Mouse (Mus musculus): ENCODE data around the gene Oasl1. TPM values are rescaled to one million over a fixed set of nuclear protein-coding genes. Genes with fewer than 3 reads are reported as not detected.
"Not testable (repeated sequence)": the region's sequence is repeated elsewhere in the genome, so short reads cannot be mapped to it uniquely, and the experiment has no call there.

The Oasl1 gene
- 0.46 and 0.65 TPM in 2 replicates for polyA plus RNA-seq (2016; fragmentation: Nextera tagmentation; extraction: Ambion mirVana)

DNA sequence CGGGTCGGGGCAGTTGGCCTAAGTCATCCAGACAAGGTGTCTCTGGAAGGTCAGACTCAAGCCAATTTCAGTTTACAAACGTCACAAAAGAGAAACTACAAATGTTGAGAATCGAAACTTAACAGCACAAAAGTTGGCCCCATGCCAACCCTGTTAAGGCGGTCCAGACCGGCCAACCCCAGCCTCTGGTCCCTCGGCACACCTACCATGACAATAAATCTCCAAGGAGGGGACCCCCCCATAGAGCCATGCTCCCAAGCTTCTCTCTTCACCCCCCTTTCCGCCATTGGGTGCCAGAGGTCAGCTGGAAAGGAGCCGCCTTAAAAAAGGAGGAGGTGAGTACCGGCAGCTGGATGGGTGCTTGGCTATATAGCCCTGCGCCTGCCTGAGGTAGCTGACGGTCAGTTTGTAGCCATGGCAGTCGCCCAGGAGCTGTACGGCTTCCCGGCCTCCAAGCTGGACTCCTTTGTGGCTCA lies at the start of gene Oasl1:
Gene Oasl1 (plus strand): TSS at position 243 of the 476 bp plus-strand sequence.
- 50% methylated on average over 15 of the region's 15 CpGs for WGBS

DNA sequence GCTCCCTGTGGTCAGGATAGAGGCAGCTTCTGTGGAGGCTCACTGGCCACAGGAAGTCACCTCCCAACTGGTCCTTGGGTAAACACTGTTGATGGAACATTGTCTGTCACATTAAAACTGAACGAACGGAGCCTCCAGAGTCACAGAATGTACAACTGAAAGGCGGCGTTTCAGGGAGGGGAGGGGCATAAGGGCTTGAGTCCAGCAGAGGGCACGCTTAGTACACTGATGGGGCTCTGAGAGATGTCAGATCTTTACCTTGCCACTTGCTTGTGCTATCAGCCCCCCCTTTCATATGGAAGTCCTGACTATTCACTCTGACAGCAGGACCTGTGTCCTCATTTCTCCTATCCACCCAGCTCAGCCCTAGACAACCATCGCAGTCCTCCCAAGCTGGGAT lies 47.2 kb upstream of the Oasl1 start:
- Histone ChIP-seq H3K4me1 (replicated peaks) (peaks cover 13% of the 10 kb centered on the region; the same call in 1 of the 2 replicates), H3K36me3 (no peaks in the 10 kb centered on the region), H3K27me3 (replicated peaks) (peaks cover 36% of the 10 kb centered on the region), H3K27ac (ENCODE audit: poor library complexity, severe bottlenecking) (no peak overlapping the region), H3K4me3 (no peak overlapping the region), H3K4me2 (peak overlapping the region; percentile 30), H3K9me3 (replicated peaks) (no peaks in the 10 kb centered on the region), H3K9ac (no peak overlapping the region; the same call in 1 of the 2 replicates)
- ATAC-seq (ENCODE audit: insufficient number of reproducible peaks, low FRiP score) = no peak
- WGBS = 45% methylated on average over 6 of the region's 6 CpGs

More for the DNA sequence above, at the start of gene Oasl1:
- Histone ChIP-seq H3K4me2 (peak within 1 kb of the TSS; percentile 52), H3K9ac (no peak within 1 kb of the TSS), H3K9me3 (replicated peaks) (no peaks in the 10 kb centered on the region), H3K27ac (ENCODE audit: poor library complexity, severe bottlenecking) (no peak within 1 kb of the TSS), H3K27me3 (replicated peaks) (no peaks in the 10 kb centered on the region), H3K4me1 (replicated peaks) (peaks cover 6% of the 10 kb centered on the region), H3K36me3 (no peaks in the 10 kb centered on the region), H3K4me3 (peak within 1 kb of the TSS; percentile 24)
- ATAC-seq (ENCODE audit: insufficient number of reproducible peaks, low FRiP score) = peak; percentile 61; the same call in 1 of the 2 replicates

DNA sequence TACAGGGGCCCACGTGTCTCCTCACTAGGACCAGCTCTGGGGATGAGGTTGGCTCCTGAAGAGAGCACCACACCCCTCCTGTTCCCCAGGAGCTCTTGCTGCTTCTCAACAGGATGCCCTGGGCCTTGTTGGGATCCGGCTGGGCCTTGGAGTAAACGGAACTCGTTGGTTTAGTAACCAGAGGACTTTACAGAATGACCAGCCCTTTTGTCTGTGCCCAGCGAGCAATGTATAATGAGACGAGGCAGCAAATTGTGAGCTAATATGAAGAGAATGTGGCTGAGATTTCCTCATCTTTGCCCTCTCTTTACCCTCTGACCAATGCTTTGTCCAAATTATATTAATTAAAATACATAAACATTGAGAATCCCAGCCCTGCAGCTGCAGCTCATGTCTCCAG lies 46.7 kb upstream of the Oasl1 start:
- no peaks in the 10 kb centered on the region for H3K9me3 ChIP-seq (replicated peaks)
- no peak overlapping the region for H3K27ac ChIP-seq (ENCODE audit: poor library complexity, severe bottlenecking)
- no peaks in the 10 kb centered on the region for H3K36me3 ChIP-seq
- no peak overlapping the region for H3K4me3 ChIP-seq
- peaks cover 32% of the 10 kb centered on the region for H3K27me3 ChIP-seq (replicated peaks)
- no peak overlapping the region for H3K4me2 ChIP-seq
- H3K9ac ChIP-seq = no peak overlapping the region; the same call in 1 of the 2 replicates
- no peak for ATAC-seq (ENCODE audit: insufficient number of reproducible peaks, low FRiP score)
- 55% methylated on average over 6 of the region's 6 CpGs for WGBS
- H3K4me1 ChIP-seq (replicated peaks) = peaks cover 13% of the 10 kb centered on the region; the same call in 1 of the 2 replicates

DNA sequence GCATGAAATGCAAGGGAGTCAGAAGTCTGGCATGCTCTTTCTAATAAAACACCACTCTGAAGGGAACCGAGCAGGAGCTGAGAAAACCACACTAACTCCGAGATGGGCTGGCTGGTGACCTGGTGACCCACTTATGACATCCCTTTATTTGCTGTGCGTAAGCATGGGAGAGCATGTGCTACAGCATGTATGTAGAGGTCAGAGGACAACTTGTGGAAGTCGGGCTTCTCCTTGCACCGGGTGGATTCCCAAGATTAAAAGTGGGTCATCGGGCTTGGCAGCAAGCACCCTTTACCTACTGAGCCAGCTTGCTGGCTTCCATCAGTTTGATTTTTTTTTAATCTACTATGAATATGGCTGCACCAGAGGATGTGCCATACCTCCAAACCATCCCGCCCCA lies 45.6 kb upstream of the Oasl1 start:
- Histone ChIP-seq H3K4me3 (no peak overlapping the region), H3K4me2 (no peak overlapping the region), H3K9me3 (replicated peaks) (no peaks in the 10 kb centered on the region), H3K27ac (ENCODE audit: poor library complexity, severe bottlenecking) (no peak overlapping the region), H3K27me3 (replicated peaks) (peaks cover 34% of the 10 kb centered on the region), H3K36me3 (no peaks in the 10 kb centered on the region), H3K4me1 (replicated peaks) (peaks cover 13% of the 10 kb centered on the region; the same call in 1 of the 2 replicates), H3K9ac (no peak overlapping the region)
- no peak for ATAC-seq (ENCODE audit: insufficient number of reproducible peaks, low FRiP score)
- 73% methylated on average over 7 of the region's 7 CpGs for WGBS

DNA sequence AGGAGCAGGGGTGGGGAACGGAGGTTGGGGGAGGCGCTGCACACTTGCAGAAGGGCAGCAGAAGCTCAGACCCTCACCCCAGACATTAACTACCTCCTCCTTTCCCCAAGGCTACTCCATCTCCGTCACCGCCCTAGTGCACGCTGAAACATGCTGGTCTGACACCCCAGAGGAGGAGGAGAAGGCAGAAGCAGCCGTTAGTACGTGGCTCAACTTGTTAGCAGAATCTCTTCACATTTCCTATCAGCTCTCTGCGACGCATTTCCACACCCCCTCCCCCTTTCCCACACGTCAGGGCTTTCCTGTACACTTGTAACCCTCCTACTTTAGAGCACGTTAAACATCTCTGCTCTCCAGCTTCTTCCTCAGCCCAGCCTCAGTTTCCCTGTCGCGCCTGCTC lies 43.6 kb upstream of the Oasl1 start:
- Histone ChIP-seq H3K4me3 (no peak overlapping the region), H3K27ac (ENCODE audit: poor library complexity, severe bottlenecking) (no peak overlapping the region), H3K4me2 (0 out of 2 replicates have a peak overlapping the region, but pooled peaks have one; percentile 6), H3K4me1 (replicated peaks) (peaks cover 13% of the 10 kb centered on the region; the same call in 1 of the 2 replicates), H3K9ac (no peak overlapping the region), H3K9me3 (replicated peaks) (no peaks in the 10 kb centered on the region), H3K27me3 (replicated peaks) (peaks cover 36% of the 10 kb centered on the region), H3K36me3 (no peaks in the 10 kb centered on the region)
- 34% methylated on average over 13 of the region's 13 CpGs for WGBS
- ATAC-seq (ENCODE audit: insufficient number of reproducible peaks, low FRiP score) = no peak

DNA sequence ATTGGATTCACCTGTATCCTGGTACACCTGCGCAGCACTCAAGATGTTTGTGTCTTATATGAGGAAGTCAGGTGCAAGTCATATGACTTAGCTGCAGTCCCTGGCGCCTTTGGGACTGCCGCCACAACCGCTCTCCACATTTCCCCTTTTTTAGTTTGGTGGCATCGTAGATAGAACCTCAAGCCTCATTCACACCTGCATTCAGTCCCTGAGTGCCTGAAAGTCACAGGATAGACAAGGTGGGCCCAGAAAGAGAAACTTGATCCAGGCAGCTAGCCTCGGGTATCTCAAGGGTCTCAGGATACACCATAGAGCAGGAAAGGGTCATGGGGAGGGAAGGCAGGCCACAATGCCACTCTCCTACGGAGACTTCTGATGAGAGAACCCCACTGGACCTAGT lies 40.7 kb upstream of the Oasl1 start:
- not testable (repeated sequence) for H3K36me3 ChIP-seq; H3K27ac ChIP-seq (ENCODE audit: poor library complexity, severe bottlenecking); H3K4me1 ChIP-seq (replicated peaks); H3K9ac ChIP-seq; H3K4me2 ChIP-seq; H3K9me3 ChIP-seq (replicated peaks); ATAC-seq (ENCODE audit: insufficient number of reproducible peaks, low FRiP score); H3K4me3 ChIP-seq
- 74% methylated on average over 6 of the region's 7 CpGs for WGBS
- H3K27me3 ChIP-seq (replicated peaks) = peaks cover 22% of the 10 kb centered on the region

DNA sequence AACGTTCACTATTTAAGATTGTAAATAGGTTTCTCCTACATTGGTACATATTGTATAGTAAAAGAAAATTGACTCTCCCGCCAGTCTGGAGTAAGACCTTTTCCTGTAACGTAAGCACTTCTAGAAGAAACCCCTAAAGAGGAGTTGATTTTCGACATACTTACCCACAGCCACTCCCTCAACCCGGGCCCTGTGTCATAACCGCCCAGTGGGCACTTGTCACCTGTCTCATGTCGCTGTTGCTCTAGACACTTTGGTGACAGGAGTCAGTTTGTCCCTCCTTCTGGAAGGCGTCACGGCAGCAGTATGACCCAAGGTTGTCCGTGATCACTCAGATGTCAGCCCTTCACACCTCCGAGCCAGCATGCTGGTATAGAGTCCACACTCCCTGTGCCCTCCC lies 40.0 kb upstream of the Oasl1 start:
- H3K27me3 ChIP-seq (replicated peaks) = peaks cover 18% of the 10 kb centered on the region
- no peak for ATAC-seq (ENCODE audit: insufficient number of reproducible peaks, low FRiP score)
- WGBS = 72% methylated on average over 11 of the region's 11 CpGs
- H3K27ac ChIP-seq (ENCODE audit: poor library complexity, severe bottlenecking) = no peak overlapping the region
- no peaks in the 10 kb centered on the region for H3K9me3 ChIP-seq (replicated peaks)
- peaks cover 7% of the 10 kb centered on the region; the same call in 1 of the 2 replicates for H3K4me1 ChIP-seq (replicated peaks)
- H3K4me2 ChIP-seq = no peak overlapping the region
- no peak overlapping the region for H3K4me3 ChIP-seq
- no peaks in the 10 kb centered on the region for H3K36me3 ChIP-seq
- no peak overlapping the region for H3K9ac ChIP-seq

DNA sequence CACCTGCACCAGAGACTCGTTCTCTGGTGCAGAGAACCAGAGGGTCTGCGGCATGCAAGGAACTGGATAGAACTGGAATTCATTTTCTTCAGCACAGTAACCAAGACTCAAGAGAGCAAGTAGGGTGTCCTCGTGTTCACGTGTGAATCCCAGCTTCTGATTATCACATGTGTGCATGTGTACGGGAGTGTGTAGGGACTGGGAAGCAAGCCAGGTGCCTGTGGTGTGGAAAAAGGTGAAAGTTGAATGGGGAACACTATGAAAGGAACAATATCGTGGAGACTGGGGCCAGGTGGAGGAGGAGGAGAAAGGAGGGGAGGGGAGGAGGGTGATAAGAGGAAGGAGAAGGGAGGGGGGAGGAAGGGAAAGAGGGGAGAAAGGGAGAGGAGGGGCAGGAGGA lies 36.2 kb upstream of the Oasl1 start:
- H3K4me3 ChIP-seq = no peak overlapping the region
- no peak for ATAC-seq (ENCODE audit: insufficient number of reproducible peaks, low FRiP score)
- WGBS = 69% methylated on average over 6 of the region's 6 CpGs
- no peak overlapping the region for H3K4me2 ChIP-seq
- 0 out of 2 replicates have a peak, but pooled peaks cover 4% of the 10 kb centered on the region for H3K9me3 ChIP-seq (replicated peaks)
- H3K36me3 ChIP-seq = no peaks in the 10 kb centered on the region
- H3K27me3 ChIP-seq (replicated peaks) = peaks cover 4% of the 10 kb centered on the region; the same call in 1 of the 2 replicates
- no peak overlapping the region for H3K9ac ChIP-seq
- no peaks in the 10 kb centered on the region for H3K4me1 ChIP-seq (replicated peaks)
- no peak overlapping the region for H3K27ac ChIP-seq (ENCODE audit: poor library complexity, severe bottlenecking)

DNA sequence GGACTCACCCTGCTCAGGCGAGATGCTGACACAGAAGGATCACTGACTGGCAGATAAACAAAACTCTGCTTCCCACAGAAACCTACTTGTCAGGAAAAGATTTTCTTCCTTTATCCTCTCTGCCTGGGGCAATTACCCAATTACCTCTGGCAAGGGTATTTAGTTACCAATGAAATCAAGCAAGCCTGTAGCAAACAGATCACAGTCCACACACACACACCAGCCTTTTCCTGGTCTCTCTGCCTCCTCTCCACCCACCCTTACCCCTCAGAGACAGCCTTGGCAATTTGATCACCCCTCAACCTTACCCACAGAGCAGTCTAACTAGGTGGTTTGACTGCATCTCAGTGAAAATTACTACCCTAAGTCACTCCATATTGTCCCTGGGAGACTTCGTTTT lies 34.0 kb upstream of the Oasl1 start:
- 0 out of 2 replicates have a peak, but pooled peaks cover 4% of the 10 kb centered on the region for H3K9me3 ChIP-seq (replicated peaks)
- H3K36me3 ChIP-seq = no peaks in the 10 kb centered on the region
- no peak overlapping the region for H3K4me3 ChIP-seq
- no peak overlapping the region for H3K27ac ChIP-seq (ENCODE audit: poor library complexity, severe bottlenecking)
- ATAC-seq (ENCODE audit: insufficient number of reproducible peaks, low FRiP score) = no peak
- H3K4me1 ChIP-seq (replicated peaks) = no peaks in the 10 kb centered on the region
- no peak overlapping the region for H3K4me2 ChIP-seq
- H3K9ac ChIP-seq = no peak overlapping the region
- no peaks in the 10 kb centered on the region for H3K27me3 ChIP-seq (replicated peaks)
- 83% methylated on average over 2 of the region's 2 CpGs for WGBS

DNA sequence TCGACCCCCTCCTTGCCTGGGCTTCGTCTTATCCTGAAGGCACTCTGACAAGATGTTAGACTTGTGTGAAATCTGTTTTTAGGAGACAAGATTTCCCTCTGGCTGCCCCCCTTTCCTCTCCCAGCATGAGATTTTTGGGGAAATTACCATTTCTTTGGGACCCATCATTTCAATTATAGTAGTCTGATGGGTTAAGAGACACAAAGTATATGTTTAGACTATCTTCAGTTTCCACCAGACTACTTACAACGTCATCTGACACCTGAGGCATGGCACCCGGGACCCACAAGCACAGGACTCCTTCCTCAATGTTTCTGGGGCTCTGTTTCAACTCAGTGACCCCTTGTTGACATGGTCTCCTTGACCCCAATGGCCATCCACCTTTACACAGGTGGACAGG lies 27.5 kb upstream of the Oasl1 start:
- H3K9ac ChIP-seq = no peak overlapping the region
- no peak overlapping the region for H3K27ac ChIP-seq (ENCODE audit: poor library complexity, severe bottlenecking)
- H3K4me3 ChIP-seq = no peak overlapping the region
- ATAC-seq (ENCODE audit: insufficient number of reproducible peaks, low FRiP score) = no peak
- H3K27me3 ChIP-seq (replicated peaks) = peaks cover 11% of the 10 kb centered on the region; the same call in 1 of the 2 replicates
- no peaks in the 10 kb centered on the region for H3K36me3 ChIP-seq
- H3K9me3 ChIP-seq (replicated peaks) = no peaks in the 10 kb centered on the region
- WGBS = 70% methylated on average over 4 of the region's 4 CpGs
- peaks cover 11% of the 10 kb centered on the region for H3K4me1 ChIP-seq (replicated peaks)
- H3K4me2 ChIP-seq = no peak overlapping the region

DNA sequence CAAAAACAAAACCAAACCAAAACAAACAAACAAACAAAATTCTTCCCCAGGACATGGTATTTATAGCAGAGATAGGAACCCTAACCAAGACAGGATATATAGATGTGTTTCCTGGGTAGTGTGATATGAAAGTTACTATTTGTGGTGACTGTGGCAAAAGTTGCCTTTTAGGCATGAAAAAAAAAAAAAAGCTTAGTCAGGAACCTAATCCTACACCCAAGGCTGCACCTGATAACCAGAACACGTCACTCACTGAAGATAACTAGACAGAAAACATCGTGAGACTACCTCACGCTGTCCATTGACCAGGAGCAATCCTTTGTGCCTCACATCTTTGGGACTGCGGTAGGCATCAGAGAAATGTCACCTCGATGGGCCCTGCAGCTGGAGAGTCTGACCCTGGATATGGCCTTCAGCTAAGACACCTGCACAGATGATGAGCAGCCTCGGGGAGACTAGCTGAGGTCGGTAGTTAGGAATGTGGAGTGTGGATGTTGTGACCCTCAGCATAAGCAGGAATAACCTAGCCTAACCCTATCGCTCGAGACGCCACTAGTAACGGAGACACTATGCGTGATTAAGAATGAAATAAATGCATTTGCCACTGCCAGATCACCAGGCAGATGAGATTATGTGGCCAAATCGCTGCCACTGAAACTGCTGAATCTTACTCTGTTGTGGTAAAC lies 26.2 kb upstream of the Oasl1 start, which contains the start of gene Oasl2:
Gene Oasl2 (plus strand): TSS at position 249 of the 686 bp plus-strand sequence.
- Histone ChIP-seq H3K4me3 (peak within 1 kb of the TSS; percentile 31), H3K4me1 (replicated peaks) (peaks cover 11% of the 10 kb centered on the region), H3K27ac (ENCODE audit: poor library complexity, severe bottlenecking) (no peak within 1 kb of the TSS), H3K9ac (peak within 1 kb of the TSS; percentile 17; the same call in 1 of the 2 replicates), H3K36me3 (no peaks in the 10 kb centered on the region), H3K27me3 (replicated peaks) (peaks cover 11% of the 10 kb centered on the region; the same call in 1 of the 2 replicates), H3K9me3 (replicated peaks) (no peaks in the 10 kb centered on the region), H3K4me2 (peak within 1 kb of the TSS; percentile 52)
- 42% methylated on average over 13 of the region's 13 CpGs for WGBS
- ATAC-seq (ENCODE audit: insufficient number of reproducible peaks, low FRiP score) = no peak

Data from heart, embryonic 12.5 days (tissue).